Mouse (Mus musculus) telencephalon, adult 2 months (tissue): ENCODE data around the gene Ebi3.
"Not testable (repeated sequence)": the region's sequence is repeated elsewhere in the genome, so short reads cannot be mapped to it uniquely, and the experiment has no call there.

ENCODE experiments used
- DNase-seq: peaks from one replicate; pipeline ENCODE4 v3.0.0-alpha.2; 2011; ENCODE audit warnings: low read depth, low spot score

Gene Ebi3

DNA sequence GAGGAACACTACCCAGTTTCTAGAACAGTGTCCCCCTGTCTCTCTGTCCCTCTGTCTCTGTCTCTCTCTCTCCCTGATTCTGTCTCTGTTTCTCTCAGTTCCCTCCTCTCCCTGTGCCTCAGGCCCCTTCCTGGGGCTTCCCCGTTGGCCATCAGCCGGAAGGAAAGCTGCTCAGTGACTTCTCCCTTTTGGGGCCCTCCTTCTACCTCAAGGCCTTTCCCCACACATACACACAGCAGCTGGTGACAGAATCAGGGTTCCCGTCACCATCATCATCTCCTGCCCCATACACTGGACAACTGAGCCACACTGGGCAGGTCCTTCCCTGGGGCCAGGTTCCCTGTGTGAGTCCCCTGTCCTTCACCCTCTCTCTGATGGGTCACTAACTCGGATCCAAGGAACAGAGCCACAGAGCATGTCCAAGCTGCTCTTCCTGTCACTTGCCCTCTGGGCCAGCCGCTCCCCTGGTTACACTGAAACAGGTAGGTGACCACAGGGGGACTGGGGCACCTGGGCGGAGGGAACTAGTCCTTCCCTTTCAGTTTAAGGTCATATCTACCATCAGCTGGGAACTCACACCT lies at the start of gene Ebi3:
Ebi3 (plus strand) TSS at position 194 of the 581 bp plus-strand sequence.
- DNase-seq: no peak

DNA sequence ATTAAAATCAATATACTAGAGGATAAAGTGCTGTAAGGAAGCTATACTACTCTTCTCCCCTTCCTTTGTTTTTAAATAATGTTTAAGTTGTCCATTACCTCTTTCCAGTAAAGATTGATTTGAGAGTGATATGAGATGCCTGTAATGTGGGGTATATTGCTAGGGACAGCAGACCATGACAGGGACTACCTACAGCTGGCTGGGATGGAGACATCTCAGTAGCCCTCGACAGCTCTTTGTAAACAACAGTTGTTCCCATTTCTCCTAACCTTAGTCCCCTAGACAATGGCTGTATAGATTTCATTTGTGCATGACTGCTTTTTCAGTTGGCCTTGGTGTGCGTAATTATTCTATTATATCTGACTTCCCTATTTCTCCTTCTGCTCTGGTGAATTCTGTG lies 49.4 kb upstream of the Ebi3 start:
- no peak for DNase-seq

DNA sequence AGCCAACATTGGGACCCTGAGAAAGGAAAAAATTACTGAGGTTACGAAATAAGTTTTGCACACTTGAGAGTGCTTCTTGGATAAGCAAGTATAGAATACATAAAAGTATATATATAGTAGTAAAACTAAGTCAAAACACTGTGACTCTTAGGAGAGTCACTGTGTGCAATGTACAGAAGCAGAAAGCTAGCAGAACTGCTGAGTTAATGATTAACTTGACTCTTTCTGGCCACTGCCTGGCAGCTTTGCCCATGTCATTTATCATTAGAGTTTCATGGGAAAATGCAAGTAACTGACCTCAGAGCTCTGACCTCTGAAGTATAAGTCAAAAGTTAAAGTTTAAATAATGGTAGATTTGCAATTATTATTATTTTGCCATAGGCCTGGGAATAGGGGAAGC lies 48.8 kb upstream of the Ebi3 start:
- no peak for DNase-seq

DNA sequence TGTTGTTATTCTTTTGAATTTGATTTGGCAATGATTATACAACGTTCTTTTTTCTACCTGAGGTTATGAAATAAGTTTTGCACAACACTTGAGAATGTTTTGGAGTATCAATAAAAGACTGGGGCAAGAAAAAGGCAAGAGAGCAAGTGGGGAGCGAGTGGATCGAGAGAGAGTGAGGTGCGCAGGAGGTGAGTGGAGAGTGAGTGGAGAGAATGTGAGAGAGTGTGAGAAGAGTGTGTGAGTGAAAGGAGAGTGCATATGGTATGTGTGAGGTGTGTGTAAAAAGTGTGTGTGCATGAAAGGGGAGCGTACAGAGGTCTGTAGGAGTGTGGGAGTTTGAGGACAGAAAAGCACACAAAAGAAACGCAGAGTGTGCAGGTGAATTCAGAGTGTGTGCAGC lies 48.3 kb upstream of the Ebi3 start:
- no peak for DNase-seq

DNA sequence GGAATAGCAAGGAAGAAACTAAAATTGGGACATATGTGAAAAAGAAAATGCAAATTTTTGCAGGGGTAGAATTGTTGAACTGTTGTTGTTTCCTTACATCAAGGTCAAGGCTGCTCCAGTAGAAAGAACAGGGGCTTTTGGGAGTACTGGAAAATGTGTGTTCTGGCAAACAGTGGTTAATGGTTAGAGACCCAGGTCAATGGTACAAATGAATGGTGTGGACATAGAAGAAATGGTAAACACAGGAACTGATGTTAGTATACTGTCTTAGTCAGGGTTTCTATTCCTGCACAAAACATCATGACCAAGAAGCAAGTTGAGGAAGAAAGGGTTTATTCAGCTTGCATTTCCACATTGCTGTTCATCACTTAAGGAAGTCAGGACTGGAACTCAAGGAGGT lies 45.8 kb upstream of the Ebi3 start:
- no peak for DNase-seq

DNA sequence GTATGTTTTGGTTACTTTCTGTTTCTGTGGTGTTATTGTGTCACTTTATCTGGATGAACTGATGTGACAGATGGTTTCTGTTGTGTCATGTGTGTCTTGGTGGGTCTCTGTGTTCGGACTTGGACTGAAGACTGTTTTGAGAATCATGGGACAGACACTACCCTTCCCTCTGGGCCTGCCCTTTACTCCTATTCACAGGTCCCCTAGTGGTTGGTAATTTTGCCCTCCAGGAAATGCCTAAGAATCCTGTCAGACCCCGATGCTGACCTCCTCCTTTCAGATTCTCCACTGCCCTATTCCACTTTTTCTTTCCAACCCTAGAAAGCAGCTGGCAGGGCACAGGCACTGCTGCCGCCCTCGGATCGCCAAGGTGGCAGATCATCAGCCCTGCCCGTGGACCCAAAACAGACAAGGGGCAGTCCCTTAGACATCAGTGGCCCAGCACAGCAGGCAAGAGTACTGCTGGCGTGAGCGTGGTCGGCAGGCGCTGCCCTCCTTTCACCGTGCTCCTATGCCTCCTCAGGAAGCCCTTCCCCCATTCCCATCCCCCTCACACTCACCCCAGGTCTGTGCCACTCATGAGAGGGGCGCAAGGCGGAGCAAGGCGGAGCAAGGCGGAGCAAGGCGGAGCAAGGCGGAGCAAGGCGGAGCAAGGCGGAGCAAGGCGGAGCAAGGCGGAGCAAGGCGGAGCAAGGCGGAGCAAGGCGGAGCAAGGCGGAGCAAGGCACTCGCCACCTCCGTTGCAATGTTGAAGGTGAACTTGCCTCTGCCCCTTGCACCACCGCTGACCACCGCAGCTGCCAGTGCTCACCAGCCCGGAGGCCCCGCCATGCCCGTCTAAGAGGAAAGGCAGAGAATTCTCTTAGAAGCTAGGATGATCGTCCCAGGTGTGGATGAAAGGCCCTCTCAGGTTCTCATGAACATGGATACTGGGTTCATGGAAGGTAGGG lies 20.6 kb upstream of the Ebi3 start:
- DNase-seq: peak; percentile 60

DNA sequence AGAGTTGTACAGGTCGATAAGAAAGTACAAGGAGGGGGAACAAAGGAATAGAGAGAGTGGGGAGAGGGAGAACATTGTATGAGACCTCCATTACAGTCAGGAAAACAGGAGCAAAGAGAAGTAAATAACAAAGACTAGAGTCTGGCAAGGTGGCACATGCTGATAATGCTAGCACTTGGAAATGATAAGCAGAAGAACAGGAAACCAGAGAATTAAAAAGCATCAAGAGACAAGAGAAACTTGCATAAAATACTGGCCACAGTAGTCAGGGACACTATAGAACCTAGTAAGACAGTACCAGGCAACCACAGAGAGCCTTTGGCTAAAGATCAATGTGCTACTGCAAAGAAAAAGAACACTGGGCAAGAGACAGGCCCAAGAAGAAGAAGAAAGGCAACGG lies 19.8 kb upstream of the Ebi3 start:
- no peak for DNase-seq

DNA sequence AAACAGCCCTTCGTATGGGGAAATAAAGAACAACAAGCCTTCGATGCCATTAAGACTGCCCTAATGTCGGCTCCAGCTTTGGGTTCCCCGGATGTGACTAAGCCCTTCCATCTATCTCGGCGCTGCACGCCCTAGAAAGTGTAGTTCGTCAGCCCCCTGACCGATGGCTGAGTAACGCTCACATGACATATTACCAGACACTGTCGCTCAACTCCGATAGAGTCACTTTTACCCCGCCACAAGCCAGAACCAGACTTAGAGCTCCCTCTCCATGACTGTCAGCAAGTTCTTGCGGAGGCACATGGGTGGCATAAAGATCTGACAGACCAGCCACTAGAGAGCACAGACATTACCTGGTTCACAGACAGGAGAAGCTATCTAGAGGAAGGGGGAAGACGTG lies 19.2 kb upstream of the Ebi3 start:
- DNase-seq: no peak

DNA sequence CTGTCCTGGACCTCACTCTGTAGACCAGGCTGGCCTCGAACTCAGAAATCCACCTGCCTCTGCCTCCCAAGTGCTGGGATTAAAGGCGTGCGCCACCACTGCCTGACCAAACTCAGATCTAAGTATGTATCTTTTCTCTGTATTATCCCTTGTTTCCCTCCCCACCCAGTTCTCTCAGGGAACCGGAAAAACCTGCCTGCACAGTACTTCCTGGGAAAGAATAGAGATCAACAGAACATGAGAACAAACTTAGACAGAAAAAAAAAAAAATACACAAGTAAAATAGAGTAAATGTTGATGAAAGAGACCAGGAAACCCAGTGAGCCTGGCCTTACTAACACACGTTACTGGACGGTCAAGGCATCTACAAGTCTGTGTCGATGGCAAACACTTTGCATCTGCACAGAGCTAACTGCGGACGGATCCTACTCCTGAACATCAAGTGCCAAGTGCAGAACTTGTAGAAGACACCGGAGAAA lies 8.0 kb upstream of the Ebi3 start:
- DNase-seq: not testable (repeated sequence)

DNA sequence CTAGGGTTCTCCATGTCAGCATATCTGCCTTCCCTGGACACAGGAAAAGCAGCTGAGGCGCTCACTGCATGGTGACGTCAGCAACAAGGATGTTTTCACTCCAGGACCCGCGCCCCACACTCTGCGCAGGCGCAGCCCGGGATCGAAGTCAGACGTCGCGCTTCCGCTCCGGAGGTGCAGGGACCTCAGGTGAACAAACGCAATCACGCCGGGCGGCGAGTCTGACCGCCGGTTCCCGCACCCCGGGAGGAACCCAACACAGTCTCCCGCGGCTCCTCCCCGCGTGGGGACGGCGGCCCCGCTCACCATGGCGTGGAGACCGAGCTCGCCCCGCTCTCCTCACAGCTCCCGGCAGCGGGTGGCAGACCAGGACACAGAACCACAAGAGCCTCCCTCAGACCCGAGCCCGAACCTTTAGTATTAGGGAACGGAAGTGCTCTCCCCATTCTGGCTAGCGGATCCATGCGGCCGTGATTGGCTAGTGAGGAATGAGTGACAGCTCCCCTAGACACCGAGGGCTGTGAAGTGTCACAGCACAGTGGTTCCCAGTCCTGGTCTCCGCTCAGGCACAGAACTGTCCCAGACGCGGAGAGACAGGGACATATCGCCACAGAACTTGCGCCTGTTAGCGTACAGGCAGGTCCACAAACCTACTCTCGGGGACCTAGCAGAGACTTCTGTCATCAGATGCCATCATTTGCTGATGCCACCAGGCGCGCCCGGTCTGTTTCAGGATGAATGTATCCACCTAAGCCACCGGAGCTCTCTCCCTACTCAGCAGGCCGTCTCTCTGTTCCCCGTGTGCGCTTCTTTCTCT lies 7.4 kb upstream of the Ebi3 start:
- DNase-seq: peak; percentile 81

DNA sequence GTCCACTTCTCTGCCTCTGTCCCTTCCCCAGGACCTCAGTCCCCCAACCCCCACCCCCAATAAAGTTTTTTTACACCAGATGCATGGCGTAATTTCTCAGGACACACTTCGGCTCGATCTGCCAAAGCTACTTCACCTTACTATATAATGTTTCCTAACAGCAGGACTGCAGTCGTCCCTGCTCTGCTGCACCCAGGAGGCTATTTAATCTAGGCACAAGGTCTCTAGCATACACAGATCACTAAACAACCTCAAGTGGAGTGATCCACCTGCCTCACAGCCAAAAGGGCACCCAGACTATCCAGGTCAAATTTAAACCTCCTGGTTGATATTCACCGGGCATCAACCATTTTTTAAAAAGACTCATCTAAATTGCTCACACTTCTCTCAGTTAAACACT lies 6.7 kb upstream of the Ebi3 start:
- no peak for DNase-seq

DNA sequence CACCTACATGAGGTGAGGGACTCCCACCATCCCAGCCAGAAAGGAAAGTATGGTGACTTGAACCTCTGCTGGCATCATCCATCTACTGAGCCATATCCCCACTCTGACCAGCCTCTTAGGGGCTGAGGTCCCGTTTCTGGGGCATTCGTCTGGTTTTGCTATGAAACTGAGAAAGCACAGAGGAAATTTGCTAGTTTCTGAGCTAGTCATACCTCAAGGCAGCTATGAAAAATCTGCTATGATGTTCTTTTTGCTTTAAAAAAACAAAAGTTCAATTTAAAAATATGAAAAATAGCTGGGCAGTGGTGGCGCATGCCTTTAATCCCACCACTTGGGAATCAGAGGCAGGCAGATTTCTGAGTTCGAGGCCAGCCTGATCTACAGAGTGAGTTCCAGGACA lies 3.8 kb upstream of the Ebi3 start:
- DNase-seq: no peak

DNA sequence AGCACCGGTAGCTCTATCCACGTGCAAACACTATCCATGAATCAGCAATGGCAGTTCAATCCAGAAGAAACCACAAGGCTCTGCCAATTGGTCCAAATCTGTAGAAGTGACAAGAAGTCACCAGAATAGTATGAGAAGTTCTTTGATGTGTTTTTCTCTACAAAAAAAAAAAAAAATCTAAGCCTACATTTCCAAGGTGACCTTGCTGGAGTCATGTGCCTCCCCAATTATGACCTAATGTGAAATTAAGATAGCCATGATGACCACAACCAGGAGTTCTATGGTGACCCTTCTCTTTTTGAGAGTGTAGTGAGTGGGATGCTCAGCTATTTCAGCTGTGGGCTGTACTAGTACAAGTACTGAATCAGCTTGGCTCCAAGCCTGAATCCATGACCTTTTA lies 3.0 kb upstream of the Ebi3 start, which contains the start of gene Zfp119b:
Zfp119b (minus strand) TSS at position 101 of the 400 bp plus-strand sequence.
- DNase-seq: no peak

DNA sequence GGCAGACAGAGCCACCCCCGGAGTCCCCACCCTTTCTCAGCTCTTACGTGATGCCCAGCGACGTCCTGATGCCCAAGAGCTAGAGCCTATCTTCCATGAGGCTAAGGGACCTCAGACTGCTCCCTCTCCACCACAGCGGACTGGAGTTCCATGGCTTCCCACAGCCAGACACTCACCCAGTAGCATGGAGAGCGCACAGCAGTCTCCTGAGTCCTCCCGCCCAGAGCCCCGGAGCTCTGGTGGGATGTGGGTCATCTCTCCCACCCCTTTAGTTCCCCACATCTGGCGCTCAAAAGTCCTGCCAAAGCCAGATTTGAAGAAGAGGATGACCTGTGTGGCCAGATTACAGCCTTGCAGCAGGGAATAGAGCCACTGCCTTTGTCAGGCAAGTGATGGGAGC lies 1.8 kb upstream of the Ebi3 start:
- no peak for DNase-seq

DNA sequence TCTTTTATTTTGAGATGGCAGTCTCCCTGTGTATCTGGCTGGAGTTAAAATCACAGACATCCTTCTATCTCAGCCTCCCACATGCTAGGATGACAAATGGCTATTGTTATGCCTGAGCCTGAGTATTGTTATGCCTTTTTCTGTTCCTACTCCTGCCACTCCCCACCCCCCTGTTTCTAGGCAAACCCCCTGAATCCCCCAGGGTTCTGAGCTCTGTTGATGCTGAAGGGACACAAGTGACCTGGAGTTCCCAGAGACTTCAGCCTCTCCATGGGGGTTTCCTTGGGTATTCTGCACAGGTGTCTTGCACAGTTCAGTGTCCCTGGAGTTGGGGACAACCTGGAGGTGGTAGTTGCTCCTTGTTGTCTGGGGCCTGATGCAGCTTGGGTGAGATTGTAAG lies 399 bp upstream of the Ebi3 start:
- DNase-seq: no peak

DNA sequence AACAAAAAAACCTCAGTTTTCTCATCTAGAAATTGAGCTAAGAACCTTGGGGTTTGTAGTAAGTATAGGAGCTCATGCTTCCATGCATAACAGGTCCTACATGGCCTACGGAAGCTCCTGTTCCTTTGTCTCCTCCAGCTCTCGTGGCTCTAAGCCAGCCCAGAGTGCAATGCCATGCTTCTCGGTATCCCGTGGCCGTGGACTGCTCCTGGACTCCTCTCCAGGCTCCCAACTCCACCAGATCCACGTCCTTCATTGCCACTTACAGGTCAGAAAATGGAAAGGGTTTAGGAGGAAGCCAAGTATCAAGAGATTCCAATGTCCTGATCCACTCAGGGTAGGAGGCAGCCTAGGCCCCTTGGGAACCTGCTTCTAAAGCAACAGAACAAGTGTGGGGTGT lies 1.3 kb downstream of the Ebi3 start:
- no peak for DNase-seq

DNA sequence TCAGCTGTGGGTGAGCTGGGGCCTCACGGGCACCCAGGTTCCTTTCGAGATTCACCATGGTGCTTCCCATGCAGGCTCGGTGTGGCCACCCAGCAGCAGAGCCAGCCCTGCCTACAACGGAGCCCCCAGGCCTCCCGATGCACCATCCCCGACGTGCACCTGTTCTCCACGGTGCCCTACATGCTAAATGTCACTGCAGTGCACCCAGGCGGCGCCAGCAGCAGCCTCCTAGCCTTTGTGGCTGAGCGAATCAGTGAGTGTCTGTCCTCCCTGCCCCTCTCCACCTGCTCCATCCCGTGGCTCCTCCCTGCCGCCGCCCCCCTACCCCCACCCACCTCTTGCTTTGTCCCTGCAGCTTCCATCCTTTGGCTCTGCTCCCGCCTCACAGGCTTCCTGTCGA lies 1.8 kb downstream of the Ebi3 start:
- DNase-seq: no peak

DNA sequence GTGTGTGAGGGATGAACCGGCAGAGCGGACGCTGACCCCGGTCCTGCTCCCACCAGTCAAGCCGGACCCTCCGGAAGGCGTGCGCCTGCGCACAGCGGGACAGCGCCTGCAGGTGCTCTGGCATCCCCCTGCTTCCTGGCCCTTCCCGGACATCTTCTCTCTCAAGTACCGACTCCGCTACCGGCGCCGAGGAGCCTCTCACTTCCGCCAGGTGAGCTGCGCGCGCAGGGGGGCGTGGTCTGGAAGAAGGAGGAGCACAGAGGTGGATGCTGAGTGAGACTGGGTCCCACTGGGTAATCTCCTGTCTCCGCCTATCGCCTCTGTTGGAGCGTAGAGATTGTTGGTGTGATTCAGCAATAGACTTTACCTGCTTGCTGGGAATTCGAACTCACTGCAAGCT lies 3.7 kb downstream of the Ebi3 start:
- peak; percentile 55 for DNase-seq

DNA sequence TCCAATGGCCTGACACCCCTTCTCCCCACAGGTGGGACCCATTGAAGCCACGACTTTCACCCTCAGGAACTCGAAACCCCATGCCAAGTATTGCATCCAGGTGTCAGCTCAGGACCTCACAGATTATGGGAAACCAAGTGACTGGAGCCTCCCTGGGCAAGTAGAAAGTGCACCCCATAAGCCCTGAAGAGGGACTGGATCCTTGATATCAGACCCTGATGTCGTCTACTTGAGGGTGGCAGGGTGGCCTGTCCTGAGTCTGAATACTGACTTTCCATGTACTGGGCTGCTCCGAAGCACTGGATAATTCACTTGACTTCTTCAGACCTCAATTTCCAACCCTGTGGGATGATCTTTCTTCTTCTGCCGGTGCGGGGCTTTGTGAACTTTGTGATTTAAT lies 4.2 kb downstream of the Ebi3 start:
- DNase-seq: no peak

DNA sequence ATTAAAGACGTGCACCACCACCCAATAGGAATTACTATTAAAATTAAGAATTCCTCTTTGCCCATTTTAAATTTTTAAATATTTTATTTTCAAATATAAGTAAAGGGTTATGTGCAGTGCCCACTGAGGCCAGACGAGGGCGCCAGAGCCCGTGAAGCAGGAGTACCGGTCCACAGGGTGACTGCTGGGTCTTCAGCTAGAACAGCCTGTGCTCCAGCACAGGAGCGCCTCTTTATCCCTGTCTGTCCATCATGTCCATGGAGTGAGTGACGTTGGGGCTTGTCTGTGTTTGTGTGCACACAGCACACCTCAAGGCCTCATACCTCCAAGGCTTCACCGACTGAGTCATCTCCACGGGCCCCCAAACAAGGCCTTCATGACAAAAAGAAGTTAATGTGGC lies 4.7 kb downstream of the Ebi3 start:
- peak; percentile 42 for DNase-seq

DNA sequence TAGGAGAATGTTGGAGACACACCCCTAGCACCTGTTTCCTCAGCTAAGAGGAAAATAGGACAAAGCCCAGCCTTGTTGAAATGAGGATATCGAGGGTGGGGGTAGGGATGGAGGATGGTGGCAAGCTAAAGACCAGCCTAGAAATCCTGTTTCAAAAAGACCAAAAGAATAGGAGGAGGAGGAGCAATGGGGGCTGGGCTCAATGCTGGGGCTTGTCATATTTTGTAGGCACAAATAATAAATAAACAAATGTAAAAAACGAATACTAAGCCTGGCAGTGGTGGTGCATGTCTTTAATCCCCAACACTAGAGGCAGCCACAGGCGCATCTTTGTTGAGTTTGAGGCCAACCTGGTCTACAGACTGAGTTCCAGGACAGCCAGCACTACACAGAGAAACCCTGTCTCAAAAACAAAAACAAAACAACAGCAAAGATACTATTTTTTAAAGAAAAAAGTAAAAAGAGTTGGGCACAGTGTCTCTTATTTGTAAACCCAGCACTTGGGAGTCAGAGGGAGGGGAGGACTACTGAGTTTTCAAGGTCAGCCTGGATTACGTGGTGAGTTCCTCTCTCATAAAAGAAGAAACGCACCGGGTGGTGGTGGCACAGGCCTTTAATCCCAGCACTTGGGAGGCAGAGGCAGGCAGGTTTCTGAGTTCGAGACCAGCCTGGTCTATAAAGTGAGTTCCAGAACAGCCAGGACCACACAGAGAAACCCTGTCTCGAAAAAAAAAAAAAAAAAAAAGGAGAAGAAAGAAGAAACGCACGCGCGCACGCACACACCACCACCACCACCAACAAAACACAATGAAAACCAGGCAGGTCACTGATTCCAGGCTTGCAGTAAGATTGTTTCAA lies 5.5 kb downstream of the Ebi3 start:
- DNase-seq: no peak
